Mouse (Mus musculus): ENCODE measurements at regions not wholly inside any gene's neighbourhood (a gene's known extent, or its start where the extent isn't known, plus 50 kb on each side); places are given as distances from the start of the nearest gene placed in this dataset.

DNA sequence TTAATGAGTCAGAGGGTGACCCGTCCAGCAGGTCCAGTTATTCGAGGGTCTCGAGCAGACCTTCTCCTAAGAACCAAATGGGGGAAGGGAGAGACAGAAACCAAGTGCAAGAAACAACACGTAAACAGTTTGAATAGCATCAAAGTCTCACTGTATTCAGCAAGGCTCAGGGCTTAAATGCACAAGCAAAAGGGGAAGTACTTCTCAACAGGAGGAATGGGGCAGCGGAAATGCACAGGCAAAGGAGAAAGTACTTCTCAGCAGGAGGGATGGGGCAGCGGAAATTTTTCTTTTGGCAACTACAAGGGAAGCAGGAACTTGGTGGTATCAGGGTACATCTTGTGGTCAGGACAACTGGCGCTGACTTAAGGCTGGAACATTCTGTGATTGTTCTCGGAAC is 330.6 kb downstream of the 9430069I07Rik start:
- in situ Hi-C loops (cut with MboI; ENCODE audit: low pct_unique_long_range_greater_than_20kb in 1 of 2, low sequenced_read_pairs in 2 of 2, unreplicated experiment in 1 of 2) = loop anchor here in 1 of 2 experiments (25.0 kb wide), 1 partner anchor 385 kb away; no protein-coding TSS in a partner anchor

- in situ Hi-C loops (cut with MboI; ENCODE audit: low pct_unique_long_range_greater_than_20kb in 1 of 2, low sequenced_read_pairs in 2 of 2, unreplicated experiment in 1 of 2) = loop anchor here in 1 of 2 experiments (25.0 kb wide), 1 partner anchor 387 kb away; no protein-coding TSS in a partner anchor
Measured at GRCm38 (mm10) chr15:34025396-34025795, 332.3 kb downstream of the 9430069I07Rik start.

DNA sequence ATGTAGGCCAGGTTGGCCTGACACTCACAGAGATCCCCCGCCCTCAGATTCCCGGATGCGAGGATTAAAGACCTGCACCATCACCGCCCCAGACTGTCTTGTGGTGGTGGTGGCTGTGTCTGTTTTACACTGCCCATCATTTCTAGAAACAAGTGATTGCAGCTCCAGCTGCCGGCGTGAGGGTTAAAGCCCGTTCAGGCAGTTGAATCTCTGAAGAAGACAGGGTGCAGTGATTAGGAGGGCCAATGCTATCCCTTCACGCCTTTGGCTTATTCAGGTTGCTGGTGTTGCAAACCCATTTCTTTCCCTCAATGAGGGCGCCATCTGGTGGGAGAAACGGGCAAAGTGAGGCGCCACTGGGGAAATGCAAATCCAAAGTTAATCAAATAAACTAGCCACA is 335.8 kb downstream of the 9430069I07Rik start:
- in situ Hi-C loops (cut with MboI; ENCODE audit: low pct_unique_long_range_greater_than_20kb in 1 of 2, low sequenced_read_pairs in 2 of 2, unreplicated experiment in 1 of 2) = no loop called here

DNA sequence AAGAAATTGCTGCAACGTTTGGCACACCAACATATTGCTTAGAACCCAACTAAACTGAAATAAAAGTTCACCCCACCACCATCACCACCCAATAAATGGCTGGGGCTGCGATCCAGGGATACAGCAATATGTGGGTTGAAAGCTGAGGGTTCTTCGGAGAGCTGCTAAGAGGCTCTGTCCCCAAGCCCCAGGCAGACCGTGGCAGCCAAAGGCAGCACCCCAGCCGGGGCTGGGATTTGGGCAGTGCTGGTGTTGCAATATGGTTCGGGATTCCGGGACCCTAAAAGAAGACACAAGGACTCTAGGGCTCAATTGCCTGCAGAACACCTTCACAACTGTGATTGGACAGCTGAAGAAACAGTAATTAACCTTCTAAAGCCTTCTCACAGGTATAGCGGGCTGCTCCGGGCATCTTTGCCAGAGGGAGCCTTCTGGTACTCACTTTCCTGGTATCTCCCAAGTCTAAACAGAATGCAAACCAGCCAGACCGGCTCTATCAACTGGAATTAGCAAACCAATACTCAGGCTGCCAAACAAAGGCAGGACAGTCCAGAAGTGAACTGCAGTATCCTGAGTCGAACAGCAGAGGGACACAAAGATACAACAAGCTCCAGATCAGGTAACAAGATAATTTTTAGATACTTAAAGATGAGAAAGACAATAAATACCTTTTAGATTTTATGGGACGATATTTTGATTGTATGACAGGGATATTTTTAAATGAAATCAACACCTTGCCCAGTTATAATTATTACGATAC is 341.1 kb downstream of the 9430069I07Rik start:
- in situ Hi-C loops (cut with MboI; ENCODE audit: low pct_unique_long_range_greater_than_20kb in 1 of 2, low sequenced_read_pairs in 2 of 2, unreplicated experiment in 1 of 2) = loop anchor here in 1 of 2 experiments (10.0 kb wide), 1 partner anchor 1102 kb away; no protein-coding TSS in a partner anchor

DNA sequence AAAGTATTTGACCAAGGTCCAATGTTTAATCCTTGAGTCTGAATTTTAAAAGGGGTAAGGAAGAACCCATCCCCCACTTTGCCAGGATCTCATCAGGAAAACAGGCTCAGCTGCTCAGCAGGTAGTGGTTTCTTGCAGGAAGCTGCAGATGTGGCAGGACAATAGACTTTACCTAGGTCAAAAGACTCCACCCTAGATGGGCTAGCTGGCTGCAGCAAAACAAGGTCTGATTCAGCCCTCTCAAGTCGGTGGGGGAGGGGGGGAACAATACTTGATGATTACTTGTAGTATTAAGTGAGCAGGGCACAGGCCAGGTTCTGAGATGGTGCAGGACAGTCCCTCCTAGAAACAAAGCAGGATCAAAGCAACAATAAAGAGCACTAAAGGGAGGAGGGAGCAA is 349.1 kb downstream of the 9430069I07Rik start:
- in situ Hi-C loops (cut with MboI; ENCODE audit: low pct_unique_long_range_greater_than_20kb in 1 of 2, low sequenced_read_pairs in 2 of 2, unreplicated experiment in 1 of 2) = no loop called here

DNA sequence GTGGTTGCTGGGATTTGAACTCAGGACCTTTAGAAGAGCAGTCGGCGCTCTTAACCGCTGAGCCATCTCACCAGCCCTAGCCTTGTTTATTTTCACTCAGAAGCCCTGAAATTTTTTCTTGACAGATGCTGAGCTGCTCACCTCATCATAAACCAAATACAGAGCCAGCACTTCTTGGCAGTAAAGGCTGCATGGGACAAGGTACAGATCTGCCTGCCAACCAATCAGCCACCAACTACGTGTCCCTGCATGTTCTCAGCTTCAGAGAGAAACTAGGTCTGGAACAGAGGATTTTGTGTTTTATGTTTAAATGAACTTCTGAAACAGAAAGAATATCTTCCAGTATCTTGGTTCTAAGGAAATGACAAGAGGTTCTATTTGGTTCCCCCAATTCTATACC is 365.3 kb downstream of the 9430069I07Rik start:
- in situ Hi-C loops (cut with MboI; ENCODE audit: low pct_unique_long_range_greater_than_20kb in 1 of 2, low sequenced_read_pairs in 2 of 2, unreplicated experiment in 1 of 2) = no loop called here

DNA sequence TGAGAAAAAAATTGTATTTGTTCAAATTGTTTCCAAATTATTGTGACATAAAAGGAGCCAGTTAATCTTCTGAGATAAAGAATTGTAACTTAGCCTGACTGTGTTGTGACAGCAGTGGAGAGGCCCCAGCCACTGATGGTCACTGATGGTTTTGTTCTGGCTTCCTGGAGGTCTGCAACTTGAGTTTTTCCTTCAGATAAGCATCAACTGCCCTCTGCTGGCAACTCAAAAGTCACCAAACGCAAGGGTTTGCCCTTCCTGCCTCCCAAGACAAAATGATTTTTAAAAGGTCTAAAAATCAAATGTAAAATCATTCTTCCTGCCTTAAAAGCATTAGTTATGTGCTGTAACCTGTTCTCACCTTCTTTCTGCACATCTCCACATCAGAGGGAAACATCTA is 382.6 kb downstream of the 9430069I07Rik start:
- in situ Hi-C loops (cut with MboI; ENCODE audit: low pct_unique_long_range_greater_than_20kb in 1 of 2, low sequenced_read_pairs in 2 of 2, unreplicated experiment in 1 of 2) = no loop called here

- in situ Hi-C loops (cut with MboI; ENCODE audit: low pct_unique_long_range_greater_than_20kb in 1 of 2, low sequenced_read_pairs in 2 of 2, unreplicated experiment in 1 of 2) = no loop called here
Measured at GRCm38 (mm10) chr15:33973466-33973865, 384.2 kb downstream of the 9430069I07Rik start.

DNA sequence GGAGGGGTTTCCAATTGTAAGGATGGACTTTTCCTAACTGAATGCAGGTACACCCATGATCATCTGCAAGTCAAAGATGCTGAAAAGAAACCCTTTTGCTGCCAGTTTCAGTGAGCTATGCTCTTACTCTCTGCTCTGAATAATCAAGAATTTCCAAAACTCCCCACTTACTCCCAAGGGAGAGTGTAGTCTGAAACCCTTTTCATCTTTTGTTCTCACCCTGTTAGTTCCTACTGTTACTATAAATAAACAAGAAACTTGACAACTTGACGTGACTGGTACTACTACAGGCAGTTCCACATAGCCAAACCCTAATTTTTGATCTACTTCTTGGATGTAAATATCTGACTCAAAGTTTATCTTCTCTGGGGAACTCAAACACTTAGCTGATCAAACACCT is 388.3 kb downstream of the 9430069I07Rik start:
- in situ Hi-C loops (cut with MboI; ENCODE audit: low pct_unique_long_range_greater_than_20kb in 1 of 2, low sequenced_read_pairs in 2 of 2, unreplicated experiment in 1 of 2) = no loop called here

DNA sequence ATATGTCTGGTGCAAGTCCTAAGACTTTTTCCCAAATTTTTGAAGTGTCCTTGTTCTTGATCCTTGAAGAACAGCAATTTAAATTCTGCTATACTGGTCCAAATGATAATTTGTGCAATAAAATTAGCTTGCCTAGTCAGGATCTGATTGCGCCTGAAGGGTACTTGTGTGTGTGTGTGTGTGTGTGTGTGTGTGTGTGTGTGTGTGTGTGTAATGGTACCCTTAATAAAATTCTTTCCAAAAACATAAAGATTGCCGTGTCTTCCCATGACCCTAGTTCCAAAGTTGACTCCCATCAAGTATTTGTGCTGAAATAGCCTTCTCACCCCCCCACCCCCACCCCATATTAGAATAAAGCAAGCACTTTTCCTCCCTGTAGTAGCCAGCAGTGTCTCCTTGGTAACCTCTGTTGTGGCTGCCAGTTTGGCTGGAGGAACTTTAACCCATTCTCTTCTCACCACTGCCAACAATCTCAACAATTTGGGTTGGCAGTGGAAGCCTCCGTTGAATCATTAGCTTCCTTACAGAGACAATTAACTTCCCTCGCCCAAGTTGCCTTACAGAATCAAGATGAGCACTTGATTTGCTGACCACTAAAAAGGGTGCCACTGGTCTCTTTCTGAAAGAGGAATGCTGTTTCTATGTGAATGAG is 422.5 kb downstream of the 9430069I07Rik start:
- in situ Hi-C loops (cut with MboI; ENCODE audit: low pct_unique_long_range_greater_than_20kb in 1 of 2, low sequenced_read_pairs in 2 of 2, unreplicated experiment in 1 of 2) = no loop called here

DNA sequence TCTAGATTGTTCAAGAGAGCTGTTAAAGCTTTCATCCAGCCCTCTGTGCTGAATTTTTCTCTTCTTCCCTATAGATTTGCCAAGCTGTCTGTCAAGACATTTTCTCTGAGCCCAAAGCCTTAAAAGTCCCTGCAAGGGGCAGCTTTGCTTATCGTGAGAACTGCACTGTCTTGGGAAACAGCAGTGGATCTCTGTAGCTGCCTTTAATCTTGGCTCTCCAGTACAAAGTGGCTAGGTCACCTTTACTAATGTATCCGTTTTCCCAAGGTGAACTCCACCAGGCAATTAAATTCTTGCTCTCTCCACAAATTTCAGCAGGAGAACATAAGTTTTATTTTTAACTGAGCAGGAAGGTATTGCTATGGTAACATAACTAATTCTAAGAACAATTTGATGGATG is 431.2 kb downstream of the 9430069I07Rik start:
- in situ Hi-C loops (cut with MboI; ENCODE audit: low pct_unique_long_range_greater_than_20kb in 1 of 2, low sequenced_read_pairs in 2 of 2, unreplicated experiment in 1 of 2) = no loop called here

DNA sequence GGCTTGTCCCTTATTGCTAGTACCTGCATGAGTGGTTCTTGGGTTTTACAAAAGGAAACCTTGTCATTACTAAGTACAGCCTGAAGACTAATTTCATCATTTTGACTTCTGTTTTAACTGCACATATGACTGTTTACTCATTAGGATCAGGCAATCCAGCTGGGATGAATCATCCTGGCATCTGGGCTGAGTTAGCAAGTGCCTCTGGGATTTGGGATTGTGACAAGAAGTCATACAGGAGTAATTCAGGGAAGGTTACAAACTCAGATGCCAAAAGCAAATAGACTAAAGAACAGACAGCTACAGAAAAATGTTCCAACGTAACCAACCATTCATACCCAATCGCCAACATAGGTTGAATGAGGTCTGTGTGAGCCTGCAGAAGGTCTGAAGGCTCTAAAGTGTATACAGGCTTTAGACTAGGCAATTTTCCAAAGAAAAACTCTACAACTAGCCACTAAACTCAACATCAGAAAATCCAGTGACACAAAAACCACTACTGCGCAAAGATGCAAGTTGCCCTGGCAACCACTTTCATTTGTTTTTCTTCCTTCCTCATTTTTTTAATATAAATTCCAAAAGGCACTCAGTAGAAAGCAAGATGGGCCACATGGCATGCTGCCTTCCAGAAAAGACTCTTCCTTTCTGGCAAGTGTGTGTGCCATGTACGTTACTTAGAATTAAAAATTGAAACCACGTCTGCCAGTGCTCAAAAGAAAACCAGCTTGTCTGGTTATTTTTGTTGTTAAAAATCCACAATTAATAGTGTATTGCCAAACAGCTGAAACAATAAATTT is 433.4 kb downstream of the 9430069I07Rik start:
- in situ Hi-C loops (cut with MboI; ENCODE audit: low pct_unique_long_range_greater_than_20kb in 1 of 2, low sequenced_read_pairs in 2 of 2, unreplicated experiment in 1 of 2) = no loop called here

GRCm38 (mm10) chr15:33914891-33915290 is 442.8 kb downstream of the 9430069I07Rik start:
- in situ Hi-C loops (cut with MboI; ENCODE audit: low pct_unique_long_range_greater_than_20kb in 1 of 2, low sequenced_read_pairs in 2 of 2, unreplicated experiment in 1 of 2) = no loop called here

- in situ Hi-C loops (cut with MboI; ENCODE audit: low pct_unique_long_range_greater_than_20kb in 1 of 2, low sequenced_read_pairs in 2 of 2, unreplicated experiment in 1 of 2) = no loop called here
Measured at GRCm38 (mm10) chr15:33906727-33907479, 450.8 kb downstream of the 9430069I07Rik start.

GRCm38 (mm10) chr15:33896076-33896475 is 461.6 kb downstream of the 9430069I07Rik start:
- in situ Hi-C loops (cut with MboI; ENCODE audit: low pct_unique_long_range_greater_than_20kb in 1 of 2, low sequenced_read_pairs in 2 of 2, unreplicated experiment in 1 of 2) = no loop called here

DNA sequence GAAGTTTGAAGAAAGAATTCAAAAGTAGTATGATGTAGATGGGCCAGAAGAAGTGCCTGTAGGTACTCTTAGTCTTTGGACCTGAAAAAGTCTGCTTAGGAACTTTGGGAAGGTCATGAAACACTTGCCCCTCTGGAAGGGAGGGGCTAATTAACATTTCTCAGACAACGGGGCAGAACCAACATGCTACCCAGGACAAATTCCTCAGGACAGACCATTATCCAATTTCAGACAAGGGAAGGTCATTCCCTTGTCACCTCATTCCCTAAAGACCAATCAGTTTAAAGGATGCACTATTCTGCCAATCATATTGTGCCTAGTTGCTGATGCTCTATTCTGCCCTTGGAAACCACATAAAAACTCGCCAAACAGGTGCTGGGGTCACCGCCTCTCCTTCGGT is 467.1 kb downstream of the 9430069I07Rik start:
- in situ Hi-C loops (cut with MboI; ENCODE audit: low pct_unique_long_range_greater_than_20kb in 1 of 2, low sequenced_read_pairs in 2 of 2, unreplicated experiment in 1 of 2) = no loop called here

- in situ Hi-C loops (cut with MboI; ENCODE audit: low pct_unique_long_range_greater_than_20kb in 1 of 2, low sequenced_read_pairs in 2 of 2, unreplicated experiment in 1 of 2) = no loop called here
Measured at GRCm38 (mm10) chr15:33888865-33889368, 468.8 kb downstream of the 9430069I07Rik start.

DNA sequence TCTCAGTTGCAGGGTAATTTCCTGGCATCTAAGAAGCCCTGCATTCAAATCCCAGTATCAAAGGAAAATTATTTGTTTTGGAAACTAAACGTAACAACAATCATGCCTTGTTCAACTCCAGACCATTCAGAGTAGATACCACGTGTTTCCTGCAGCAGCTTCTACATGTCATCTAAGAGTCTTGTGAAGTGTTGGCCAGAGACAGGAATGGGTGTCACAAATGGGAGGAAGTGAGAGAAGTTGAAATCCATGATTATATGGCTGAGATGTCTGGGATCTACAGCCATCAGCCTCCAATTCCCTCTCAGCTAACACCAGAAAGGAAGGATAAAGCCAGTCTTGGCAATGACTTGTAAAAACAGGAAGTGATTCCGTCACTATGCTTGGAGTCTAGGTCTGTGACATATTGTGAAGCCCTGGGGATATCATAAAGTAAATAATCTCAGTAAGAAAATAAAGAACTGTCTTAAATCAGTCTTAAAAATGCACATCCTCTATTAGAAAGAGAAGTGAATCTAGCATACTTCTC is 495.4 kb downstream of the 9430069I07Rik start:
- in situ Hi-C loops (cut with MboI; ENCODE audit: low pct_unique_long_range_greater_than_20kb in 1 of 2, low sequenced_read_pairs in 2 of 2, unreplicated experiment in 1 of 2) = no loop called here

Data from mouse embryonic stem cell (cell line).